10 mouse cellular contexts compared by ENCODE assay signal in the genomic region with DNA sequence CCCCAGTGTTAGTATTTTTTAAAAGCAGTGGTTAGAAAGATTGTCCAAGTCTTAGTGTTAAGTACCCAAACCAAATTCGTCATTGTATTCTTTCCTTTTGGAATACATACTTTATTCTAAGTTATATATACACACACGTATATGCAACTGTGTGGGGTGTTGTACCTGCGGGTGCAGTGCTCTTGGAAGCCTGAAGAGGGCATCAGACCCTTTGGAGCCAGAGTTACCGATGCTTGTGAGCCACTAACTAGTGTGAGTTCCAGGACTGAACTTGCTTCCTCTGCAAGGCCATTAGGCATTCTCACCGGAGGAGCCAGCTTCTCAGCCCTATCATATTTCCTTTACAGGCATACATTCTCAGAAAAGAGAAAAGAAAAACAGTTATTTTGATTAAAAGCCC. TPM values are rescaled to one million over a fixed set of nuclear protein-coding genes. Genes with fewer than 3 reads are reported as not detected.
DNase-seq lines count a peak whose midpoint lies in the region; ATAC-seq and TF ChIP-seq lines count a peak whose summit lies in the region.
"Had no signal": no experiment of that assay in that cellular context is flagged by ENCODE, and none has a peak within 500 bp of the region (broad histone marks: within the 10 kb centered on the region; RNA-seq: fewer than 3 reads in every experiment).

No protein-coding gene starts in this region.

- H3K27me3 ChIP-seq in lung, embryonic 14.5 days (ENCODE audit: insufficient read depth, low read length): no peaks in the 10 kb centered on the region
- H3K27me3 ChIP-seq in stomach, postnatal 0 days (ENCODE audit: control insufficient read depth, insufficient read depth, low read length): no peaks in the 10 kb centered on the region
- H3K27me3 ChIP-seq: hindbrain, embryonic 15.5 days; neural tube, embryonic 13.5 days had no signal

- no peak overlapping the region for H3K27ac ChIP-seq in bone marrow macrophage, adult 2 months (ENCODE audit: insufficient read depth, low read depth, low read length)
- no peak overlapping the region for H3K27ac ChIP-seq in lung, embryonic 14.5 days (ENCODE audit: low read depth)
- no peak overlapping the region for H3K27ac ChIP-seq in stomach, postnatal 0 days (replicated peaks)
- H3K27ac ChIP-seq: hindbrain, embryonic 15.5 days; neural tube, embryonic 13.5 days had no signal

- H3K9me3 ChIP-seq in lung, embryonic 14.5 days (ENCODE audit: low read depth, low read length): no peaks in the 10 kb centered on the region
- H3K9me3 ChIP-seq in stomach, postnatal 0 days (ENCODE audit: control insufficient read depth, low read length): no peaks in the 10 kb centered on the region
- H3K9me3 ChIP-seq: hindbrain, embryonic 15.5 days; neural tube, embryonic 13.5 days had no signal

- no peak for ATAC-seq in cerebellum, adult (ENCODE audit: insufficient number of reproducible peaks, low FRiP score, low TSS enrichment)
- ATAC-seq in lung, embryonic 14.5 days (ENCODE audit: insufficient read depth): no peak
- peak; percentile 49; the same call in 1 of the 2 replicates for ATAC-seq in stomach, postnatal 0 days (ENCODE audit: low FRiP score, low TSS enrichment)

- peak; percentile 13 for DNase-seq in cerebellum, adult 9-10 months
- DNase-seq in ovary, postnatal 36 days (ENCODE audit: low spot score): peak; percentile 33
- no peak for DNase-seq in ovary, postnatal 10 days (ENCODE audit: low spot score)
- peak; percentile 30 for DNase-seq in gastrocnemius, postnatal 10 days
- peak; percentile 65 for DNase-seq in lung, embryonic 14.5 days
- DNase-seq in stomach, postnatal 0 days (ENCODE audit: low spot score): peak; percentile 45

- H3K4me2 ChIP-seq in lung, embryonic 14.5 days: no peak overlapping the region
- H3K4me2 ChIP-seq in stomach, postnatal 0 days (replicated peaks; ENCODE audit: low read depth): no peak overlapping the region
- H3K4me2 ChIP-seq: hindbrain, embryonic 15.5 days; neural tube, embryonic 13.5 days had no signal

- TF ChIP-seq POLR2A in bone marrow macrophage, adult 2 months (IDR thresholded peaks at IDR 0.05; ENCODE audit: borderline replicate concordance, low read depth, low read length): no peak

- no peaks in the 10 kb centered on the region for H3K36me3 ChIP-seq in lung, embryonic 14.5 days (ENCODE audit: insufficient read depth)
- H3K36me3 ChIP-seq in stomach, postnatal 0 days (ENCODE audit: control insufficient read depth, insufficient read depth, low read length): no peaks in the 10 kb centered on the region
- H3K36me3 ChIP-seq: hindbrain, embryonic 15.5 days; neural tube, embryonic 13.5 days had no signal

- peaks cover 17% of the 10 kb centered on the region for H3K4me1 ChIP-seq in bone marrow macrophage, adult 2 months (ENCODE audit: control insufficient read depth, insufficient read depth, low read length)
- H3K4me1 ChIP-seq in lung, embryonic 14.5 days (ENCODE audit: insufficient read depth): no peaks in the 10 kb centered on the region
- no peaks in the 10 kb centered on the region for H3K4me1 ChIP-seq in stomach, postnatal 0 days (replicated peaks; ENCODE audit: control insufficient read depth, insufficient read depth)
- H3K4me1 ChIP-seq: hindbrain, embryonic 15.5 days; neural tube, embryonic 13.5 days had no signal

- WGBS in lung, embryonic 14.5 days: 26% methylated on average over 5 of the region's 5 CpGs
- WGBS in stomach, postnatal 0 days: 30% methylated on average over 5 of the region's 5 CpGs

- peak; percentile 74 for TF ChIP-seq CTCF in bone marrow macrophage, adult 2 months (IDR thresholded peaks at IDR 0.05; ENCODE audit: low read depth, low read length)
- peak; percentile 79 for TF ChIP-seq CTCF in lung, embryonic 14.5 days (IDR thresholded peaks at IDR 0.05; ENCODE audit: low read depth)
- peak; percentile 88 for TF ChIP-seq CTCF in stomach, postnatal 0 days (IDR thresholded peaks at IDR 0.05; ENCODE audit: low read depth)

- H3K9ac ChIP-seq in lung, embryonic 14.5 days: no peak overlapping the region
- H3K9ac ChIP-seq in stomach, postnatal 0 days (ENCODE audit: low read length): no peak overlapping the region
- H3K9ac ChIP-seq: hindbrain, embryonic 15.5 days; neural tube, embryonic 13.5 days had no signal

- H3K4me3 ChIP-seq in bone marrow macrophage, adult 2 months (ENCODE audit: insufficient read depth, low read length): no peak overlapping the region
- H3K4me3 ChIP-seq in lung, embryonic 14.5 days (ENCODE audit: low read depth, low read length): no peak overlapping the region
- H3K4me3 ChIP-seq in stomach, postnatal 0 days (ENCODE audit: low read depth, low read length): no peak overlapping the region
- H3K4me3 ChIP-seq: hindbrain, embryonic 15.5 days; neural tube, embryonic 13.5 days had no signal

- TF ChIP-seq EP300 in stomach, postnatal 0 days (optimal IDR thresholded peaks at IDR 0.05): no peak

RNA-seq across cellular contexts. Expression of a gene that starts 20.1 kb away (rescaled TPM):
- 16.3 and 17.0 TPM in 2 replicates for polyA plus RNA-seq in bone marrow macrophage, adult 2 months (2012; ENCODE audit: insufficient read depth, insufficient read length, missing spikeins)
- 10 to 100 TPM; 19.6 to 22.7 TPM for total RNA-seq in gastrocnemius, postnatal 10 days (2021)
- polyA plus RNA-seq in lung, embryonic 14.5 days (2014; fragmentation: Nextera tagmentation; extraction: Ambion mirVana): 28.5 and 28.8 TPM in 2 replicates
- polyA plus RNA-seq in stomach, postnatal 0 days (2015; fragmentation: Nextera tagmentation; extraction: Ambion mirVana): 21.9 and 24.5 TPM in 2 replicates

RNA-seq across cellular contexts. Expression of a gene that starts 20.3 kb away (rescaled TPM):
- polyA plus RNA-seq in bone marrow macrophage, adult 2 months (2012; ENCODE audit: insufficient read depth, insufficient read length, missing spikeins): 39.7 and 54.2 TPM in 2 replicates
- total RNA-seq in gastrocnemius, postnatal 10 days (2021): 10 to 100 TPM; 46.3 to 52.4 TPM
- polyA plus RNA-seq in lung, embryonic 14.5 days (2014; fragmentation: Nextera tagmentation; extraction: Ambion mirVana): 138 and 142 TPM in 2 replicates
- 106 and 107 TPM in 2 replicates for polyA plus RNA-seq in stomach, postnatal 0 days (2015; fragmentation: Nextera tagmentation; extraction: Ambion mirVana)
